Mouse (Mus musculus): ENCODE results near the gene Ccr1. TPM values are rescaled to one million over a fixed set of nuclear protein-coding genes. Genes with fewer than 3 reads are reported as not detected.
"Not testable (repeated sequence)": the region's sequence is repeated elsewhere in the genome, so short reads cannot be mapped to it uniquely, and the experiment has no call there.

Gene Ccr1
- total and polyA plus RNA-seq, 3 experiments, result 1.6 to 4.9 (median 1.6) TPM

GRCm38 (mm10) chr9:123924035-123924434 is 44.5 kb downstream of the Ccr1 start:
- peak overlapping the region; percentile 71 for H3K4me2 ChIP-seq (ENCODE audit: insufficient read depth, low read depth, poor library complexity, severe bottlenecking)
- H3K36me3 ChIP-seq (replicated peaks in 1 of 2; ENCODE audit: control insufficient read depth in 1 of 2, insufficient read depth in 1 of 2, low read length in 1 of 2); H3K79me2 ChIP-seq (replicated peaks; ENCODE audit: control insufficient read depth, extremely low read depth, insufficient read depth, poor library complexity, severe bottlenecking); dilution Hi-C loops (cut with MboI; ENCODE audit: extremely low pct_ligation_motif_present, extremely low pct_unique_long_range_greater_than_20kb, low sequenced_read_pairs); in situ Hi-C loops (cut with MboI; ENCODE audit: low pct_ligation_motif_present, low pct_unique_long_range_greater_than_20kb, low sequenced_read_pairs); H3K9me3 ChIP-seq (replicated peaks; ENCODE audit: low read length); H3K27me3 ChIP-seq (replicated peaks): not testable (repeated sequence)
- H3K27ac ChIP-seq (ENCODE audit: insufficient read depth, low read depth), result peak overlapping the region; percentile 90
- H3K4me3 ChIP-seq (replicated peaks in 1 of 3; ENCODE audit: low read depth in 2 of 3, low read length in 2 of 3, poor library complexity in 1 of 3), result peak overlapping the region; percentile 52 to 94 (median 67)
- H3K9ac ChIP-seq (ENCODE audit: insufficient read depth, low read depth), result peak overlapping the region; percentile 81; the same call in 1 of the 2 replicates
- DNase-seq (ENCODE audit: extremely low read depth), result peak; percentile 90
- H3K4me1 ChIP-seq (ENCODE audit: control insufficient read depth in 1 of 2, insufficient read depth in 2 of 2), result peaks cover 11 to 23% of the 10 kb centered on the region in 2 experiments
- peak in 1 of 2 experiments; percentile 80; a peak in 2 of 4 replicates for TF ChIP-seq CTCF (conservative IDR thresholded peaks at IDR 0.05 in 1 of 2, IDR thresholded peaks at IDR 0.05 in 1 of 2; ENCODE audit: low read depth in 2 of 2, low read length in 2 of 2)
- peak; percentile 66 for TF ChIP-seq RAD21 (IDR thresholded peaks at IDR 0.05; ENCODE audit: low read depth, low read length)
- peak; percentile 85 for TF ChIP-seq ZNF384 (IDR thresholded peaks at IDR 0.05; ENCODE audit: low read depth, low read length)
- TF ChIP-seq SMC3 (IDR thresholded peaks at IDR 0.05; ENCODE audit: low read depth, low read length), result peak; percentile 75

GRCm38 (mm10) chr9:123923146-123923991 is 45.1 kb downstream of the Ccr1 start:
- in situ Hi-C loops (cut with MboI; ENCODE audit: low pct_ligation_motif_present, low pct_unique_long_range_greater_than_20kb, low sequenced_read_pairs) (no loop called here), dilution Hi-C loops (cut with MboI; ENCODE audit: extremely low pct_ligation_motif_present, extremely low pct_unique_long_range_greater_than_20kb, low sequenced_read_pairs) (no loop called here)
- no peaks in the 10 kb centered on the region for H3K27me3 ChIP-seq (replicated peaks)
- peaks cover 11 to 23% of the 10 kb centered on the region in 2 experiments for H3K4me1 ChIP-seq (ENCODE audit: control insufficient read depth in 1 of 2, insufficient read depth in 2 of 2)
- no peaks in the 10 kb centered on the region for H3K79me2 ChIP-seq (replicated peaks; ENCODE audit: control insufficient read depth, extremely low read depth, insufficient read depth, poor library complexity, severe bottlenecking)
- no peaks in the 10 kb centered on the region for H3K36me3 ChIP-seq (replicated peaks in 1 of 2; ENCODE audit: control insufficient read depth in 1 of 2, insufficient read depth in 1 of 2, low read length in 1 of 2)
- H3K9ac ChIP-seq (ENCODE audit: insufficient read depth, low read depth), result peak overlapping the region; percentile 81
- peak; percentile 63 for DNase-seq (ENCODE audit: extremely low read depth)
- TF ChIP-seq CHD2 (IDR thresholded peaks at IDR 0.05; ENCODE audit: low read length) (no peak), NELFE (IDR thresholded peaks at IDR 0.05; ENCODE audit: low read depth, low read length) (peak; percentile 13; the same call in 1 of the 2 replicates), CTCF (conservative IDR thresholded peaks at IDR 0.05 in 1 of 2, IDR thresholded peaks at IDR 0.05 in 1 of 2; ENCODE audit: low read depth in 2 of 2, low read length in 2 of 2) (no peak), EP300 (IDR thresholded peaks at IDR 0.05; ENCODE audit: low read length) (no peak), USF1 (IDR thresholded peaks at IDR 0.05; ENCODE audit: low read depth, low read length) (no peak), RAD21 (IDR thresholded peaks at IDR 0.05; ENCODE audit: low read depth, low read length) (no peak), KAT2A (IDR thresholded peaks at IDR 0.05; ENCODE audit: insufficient replicate concordance, low read length) (no peak), MAZ (IDR thresholded peaks at IDR 0.05; ENCODE audit: low read depth, low read length) (0 out of 2 replicates have a peak, but pooled peaks have one; percentile 50), BHLHE40 (IDR thresholded peaks at IDR 0.05; ENCODE audit: low read depth, low read length) (peak; percentile 37), POLR2A (IDR thresholded peaks at IDR 0.05; ENCODE audit: low read depth, low read length) (peak; percentile 49; the same call in 1 of the 2 replicates), NRF1 (IDR thresholded peaks at IDR 0.05; ENCODE audit: low read depth, low read length) (no peak), ELF1 (IDR thresholded peaks at IDR 0.05; ENCODE audit: low read depth, low read length) (no peak), USF2 (conservative IDR thresholded peaks at IDR 0.05; ENCODE audit: low read depth, low read length) (no peak), POLR2AphosphoS2 (IDR thresholded peaks at IDR 0.05; ENCODE audit: low read depth, low read length) (0 out of 2 replicates have a peak, but pooled peaks have one; percentile 29), MAX (IDR thresholded peaks at IDR 0.05; ENCODE audit: low read length) (0 out of 2 replicates have a peak, but pooled peaks have one; percentile 15), RCOR1 (conservative IDR thresholded peaks at IDR 0.05; ENCODE audit: low read depth, low read length) (no peak), ZKSCAN1 (IDR thresholded peaks at IDR 0.05; ENCODE audit: borderline replicate concordance, low read depth, low read length) (no peak), ETS1 (conservative IDR thresholded peaks at IDR 0.05; ENCODE audit: low read depth, low read length) (no peak), ZNF384 (IDR thresholded peaks at IDR 0.05; ENCODE audit: low read depth, low read length) (no peak), JUND (conservative IDR thresholded peaks at IDR 0.05; ENCODE audit: low read depth, low read length) (no peak), TBP (conservative IDR thresholded peaks at IDR 0.05; ENCODE audit: low read depth, low read length) (no peak), ZMIZ1 (IDR thresholded peaks at IDR 0.05; ENCODE audit: low read depth, low read length) (peak; percentile 39; the same call in 1 of the 2 replicates)
- peak overlapping the region; percentile 90 for H3K27ac ChIP-seq (ENCODE audit: insufficient read depth, low read depth)
- H3K4me3 ChIP-seq (replicated peaks in 1 of 3; ENCODE audit: low read depth in 2 of 3, low read length in 2 of 3, poor library complexity in 1 of 3), result peak overlapping the region; percentile 67 to 94 (median 75)
- no peaks in the 10 kb centered on the region for H3K9me3 ChIP-seq (replicated peaks; ENCODE audit: low read length)
- H3K4me2 ChIP-seq (ENCODE audit: insufficient read depth, low read depth, poor library complexity, severe bottlenecking), result peak overlapping the region; percentile 71
